Mouse (Mus musculus) hindbrain, postnatal 0 days (tissue): ENCODE measurements around the gene Mrps35. TPM values are rescaled to one million over a fixed set of nuclear protein-coding genes. Genes with fewer than 3 reads are reported as not detected.

Experiments
- ATAC-seq: fragments of 200-750 bp; cut with Nextera tagmentation; 2 replicates; pipeline ENCODE4 v1.8.0; 2017; ENCODE audit warnings: mild to moderate bottlenecking, moderate TSS enrichment, moderate library complexity
- DNase-seq: peaks from one replicate; pipeline ENCODE4 v3.0.0-alpha.2; 2015; ENCODE audit warnings: low spot score
- H3K27ac ChIP-seq: fragments of 300-500 bp; sonication (generic); 2 replicates; pipeline ENCODE4 v1.5.1; 2014; ENCODE audit warnings: mild to moderate bottlenecking
- H3K27me3 ChIP-seq: fragments of 300-500 bp; sonication (generic); 2 replicates; pipeline ENCODE4 v1.6.1; 2014; ENCODE audit warnings: low read length, mixed read lengths; ENCODE audit not compliant: insufficient read depth
- H3K36me3 ChIP-seq: fragments of 300-500 bp; sonication (generic); 2 replicates; pipeline ENCODE4 v1.6.1; 2014; ENCODE audit warnings: low read length, mixed read lengths; ENCODE audit not compliant: insufficient read depth
- H3K4me1 ChIP-seq: fragments of 300-500 bp; sonication (generic); 2 replicates; pipeline ENCODE4 v1.6.1; 2014; ENCODE audit warnings: antibody characterized with exemption, low read length, mixed read lengths; ENCODE audit not compliant: insufficient read depth
- H3K4me2 ChIP-seq: fragments of 300-500 bp; sonication (generic); 2 replicates; pipeline ENCODE4 v1.6.1; 2014; ENCODE audit warnings: low read depth, mild to moderate bottlenecking, low read length, moderate library complexity, mixed read lengths
- H3K4me3 ChIP-seq: fragments of 300-500 bp; sonication (generic); 2 replicates; pipeline ENCODE4 v1.5.1; 2014; ENCODE audit warnings: low read length
- H3K9ac ChIP-seq: fragments of 300-500 bp; sonication (generic); replicated peaks from 2 replicates; pipeline ENCODE4 v1.6.1; 2014; ENCODE audit warnings: mild to moderate bottlenecking, low read length, moderate library complexity, mixed read lengths
- H3K9me3 ChIP-seq: fragments of 300-500 bp; sonication (generic); 2 replicates; pipeline ENCODE4 v1.6.1; 2016; ENCODE audit warnings: low read length, mixed read lengths
- CTCF ChIP-seq: IDR thresholded peaks from 2 replicates; pipeline ENCODE4 v1.5.1; 2016; ENCODE audit warnings: antibody characterized with exemption, control low read depth, low read depth
- WGBS: fragments of 180-500 bp; shearing (Covaris S2); extraction: QIAGEN DNeasy Blood & Tissue Kit; methylation state at CpG from one replicate; pipeline ENCODE4 v1.1.7; 2014; 5-methylcytosine and 5-hydroxymethylcytosine counted together
- polyA plus RNA-seq: library from polyadenylated mRNA; unstranded; fragments of >200 nt; fragmentation: Nextera tagmentation; extraction: Ambion mirVana; gene quantifications from 2 replicates; pipeline ENCODE4 v1.2.1, GENCODE M21; 2015
- total RNA-seq: library from RNA; depleted of rRNA; stranded (reverse); fragments of >200 nt; gene quantifications from 2 replicates; pipeline ENCODE4 v1.2.3, GENCODE M21; 2014

Mrps35 gene
- total and polyA plus RNA-seq, 2 experiments from 2014 or later, result 8.3 to 78.5 TPM

DNA sequence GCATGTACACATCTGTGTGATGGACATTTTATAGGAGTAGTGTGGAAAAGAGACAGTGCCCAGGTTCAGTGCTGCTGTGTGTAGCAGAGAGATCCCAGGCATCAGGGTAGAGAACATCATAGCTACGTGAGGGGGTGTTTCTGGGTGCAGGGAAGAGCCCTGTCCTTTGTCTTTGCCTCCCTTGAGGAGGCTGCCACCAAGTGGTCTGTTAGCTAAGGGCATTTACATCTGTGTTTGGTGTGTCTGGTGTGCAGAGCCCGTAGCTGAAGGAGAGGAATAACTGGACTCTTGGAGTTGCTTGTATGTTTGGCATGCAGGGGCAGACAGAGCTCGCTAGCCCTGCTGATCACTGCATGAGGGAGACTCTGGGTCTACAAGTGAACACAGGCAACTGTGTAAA lies 59.7 kb downstream of the Mrps35 start:
- Histone ChIP-seq H3K4me3 (no peak overlapping the region), H3K9ac (no peak overlapping the region), H3K4me1 (no peaks in the 10 kb centered on the region), H3K9me3 (no peaks in the 10 kb centered on the region), H3K4me2 (no peak overlapping the region), H3K27ac (no peak overlapping the region), H3K36me3 (peaks cover 3% of the 10 kb centered on the region; the same call in 1 of the 2 replicates), H3K27me3 (no peaks in the 10 kb centered on the region)
- DNase-seq, result no peak
- TF ChIP-seq CTCF, result peak; percentile 25; the same call in 1 of the 2 replicates
- 90% methylated on average over 3 of the region's 3 CpGs for WGBS
- no peak for ATAC-seq

DNA sequence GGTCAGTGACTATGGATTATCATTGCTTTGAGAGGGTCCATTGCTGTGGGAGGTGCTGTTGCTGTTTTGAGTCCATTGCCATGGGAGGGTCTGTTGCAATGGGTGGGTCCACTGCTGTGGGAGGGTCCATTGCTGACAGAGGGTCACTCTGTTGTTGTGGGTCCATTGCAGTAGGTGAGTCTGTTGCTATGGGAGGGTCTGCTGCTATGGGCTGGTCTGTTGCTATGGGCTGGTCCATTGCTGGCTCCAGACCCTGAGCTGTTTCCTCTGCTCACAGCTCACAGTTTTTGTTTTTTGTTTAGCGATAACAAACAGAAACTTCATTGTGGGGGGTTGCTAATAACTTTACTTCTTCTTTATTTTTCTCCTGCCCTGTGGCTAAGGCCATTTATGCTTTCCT lies 63.0 kb downstream of the Mrps35 start:
- no peak overlapping the region for H3K27ac ChIP-seq
- no peaks in the 10 kb centered on the region for H3K9me3 ChIP-seq
- ATAC-seq (no peak), DNase-seq (no peak)
- WGBS, result 79% methylated on average over 1 of the region's 1 CpGs
- H3K36me3 ChIP-seq, result peaks cover 23% of the 10 kb centered on the region; the same call in 1 of the 2 replicates
- no peak overlapping the region for H3K4me2 ChIP-seq
- H3K27me3 ChIP-seq, result no peaks in the 10 kb centered on the region
- no peak overlapping the region for H3K9ac ChIP-seq
- no peak for TF ChIP-seq CTCF
- no peak overlapping the region for H3K4me3 ChIP-seq
- H3K4me1 ChIP-seq, result no peaks in the 10 kb centered on the region

DNA sequence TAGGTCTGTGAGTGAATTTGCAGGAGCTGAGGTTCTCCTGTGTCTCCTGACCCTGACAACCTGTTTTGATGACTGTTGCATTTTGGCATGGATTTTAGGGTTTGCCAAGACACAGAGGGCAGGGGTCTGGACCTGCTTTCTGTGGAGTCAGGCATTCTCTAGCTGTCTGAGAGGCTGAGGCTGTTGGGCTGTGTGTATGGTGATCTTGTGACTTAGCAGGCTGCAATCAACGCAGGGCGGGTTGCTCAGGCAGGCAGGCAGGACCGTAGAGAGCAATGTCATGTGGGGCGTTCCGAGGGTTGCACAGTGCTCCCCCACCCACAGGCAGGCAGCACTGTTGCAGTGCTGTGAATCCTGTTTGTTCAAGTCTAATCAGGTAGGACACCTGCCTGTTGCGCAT lies 64.2 kb downstream of the Mrps35 start:
- ATAC-seq (no peak), DNase-seq (no peak)
- WGBS, result 98% methylated on average over 6 of the region's 6 CpGs
- no peak for TF ChIP-seq CTCF
- Histone ChIP-seq H3K4me3 (no peak overlapping the region), H3K4me1 (no peaks in the 10 kb centered on the region), H3K4me2 (no peak overlapping the region), H3K9me3 (no peaks in the 10 kb centered on the region), H3K36me3 (peaks cover 27% of the 10 kb centered on the region; the same call in 1 of the 2 replicates), H3K9ac (no peak overlapping the region), H3K27ac (no peak overlapping the region), H3K27me3 (no peaks in the 10 kb centered on the region)

DNA sequence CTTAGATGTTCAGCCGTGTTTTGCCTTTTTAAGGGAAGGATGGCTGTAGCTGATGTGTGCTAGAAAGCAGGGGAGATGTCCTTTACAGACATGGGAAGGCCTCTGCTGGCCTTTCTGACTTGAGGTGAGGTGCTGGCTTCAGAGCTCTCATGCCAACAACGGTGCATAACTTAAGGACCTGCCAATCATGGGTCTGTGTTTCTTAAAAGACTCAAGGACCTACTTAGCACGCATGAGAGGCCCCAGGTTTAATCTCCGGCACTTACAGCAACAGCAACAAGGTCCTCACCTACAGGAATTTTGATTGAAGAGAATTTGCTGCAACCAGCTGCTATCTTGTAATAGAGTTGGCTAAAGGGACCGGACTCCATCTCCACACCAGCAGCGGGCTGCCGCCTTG lies 66.7 kb downstream of the Mrps35 start:
- no peak overlapping the region for H3K27ac ChIP-seq
- peaks cover 27% of the 10 kb centered on the region; the same call in 1 of the 2 replicates for H3K36me3 ChIP-seq
- WGBS, result 86% methylated on average over 7 of the region's 7 CpGs
- ATAC-seq (no peak), DNase-seq (no peak)
- no peak for TF ChIP-seq CTCF
- no peak overlapping the region for H3K4me3 ChIP-seq
- H3K9ac ChIP-seq, result no peak overlapping the region
- H3K27me3 ChIP-seq, result no peaks in the 10 kb centered on the region
- H3K9me3 ChIP-seq, result no peaks in the 10 kb centered on the region
- H3K4me1 ChIP-seq, result no peaks in the 10 kb centered on the region
- no peak overlapping the region for H3K4me2 ChIP-seq

DNA sequence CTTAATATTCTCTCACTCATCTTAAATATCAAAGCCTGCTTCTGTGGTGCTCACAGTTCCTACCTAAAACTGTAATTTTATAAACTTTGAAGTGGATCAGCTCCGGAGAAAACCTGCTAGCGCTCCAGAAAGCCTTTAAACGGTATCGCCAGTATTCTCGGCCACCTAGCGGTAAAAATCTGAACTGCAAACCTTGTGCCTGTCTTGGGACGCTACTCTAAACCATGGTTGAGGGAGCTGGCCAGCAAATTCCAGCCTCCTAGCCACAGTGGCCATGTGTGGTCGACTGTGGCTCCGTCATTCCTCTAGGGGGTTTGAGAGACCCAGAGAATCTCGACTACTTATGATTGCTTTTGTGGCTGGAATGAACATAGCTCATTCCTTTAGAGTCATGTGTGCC lies 74.0 kb downstream of the Mrps35 start:
- Histone ChIP-seq H3K4me2 (no peak overlapping the region), H3K9me3 (no peaks in the 10 kb centered on the region), H3K27ac (no peak overlapping the region), H3K36me3 (no peaks in the 10 kb centered on the region), H3K27me3 (no peaks in the 10 kb centered on the region), H3K9ac (no peak overlapping the region), H3K4me3 (no peak overlapping the region), H3K4me1 (no peaks in the 10 kb centered on the region)
- peak; percentile 88 for TF ChIP-seq CTCF
- DNase-seq (peak; percentile 90), ATAC-seq (peak; percentile 76)
- WGBS, result 8% methylated on average over 10 of the region's 10 CpGs

DNA sequence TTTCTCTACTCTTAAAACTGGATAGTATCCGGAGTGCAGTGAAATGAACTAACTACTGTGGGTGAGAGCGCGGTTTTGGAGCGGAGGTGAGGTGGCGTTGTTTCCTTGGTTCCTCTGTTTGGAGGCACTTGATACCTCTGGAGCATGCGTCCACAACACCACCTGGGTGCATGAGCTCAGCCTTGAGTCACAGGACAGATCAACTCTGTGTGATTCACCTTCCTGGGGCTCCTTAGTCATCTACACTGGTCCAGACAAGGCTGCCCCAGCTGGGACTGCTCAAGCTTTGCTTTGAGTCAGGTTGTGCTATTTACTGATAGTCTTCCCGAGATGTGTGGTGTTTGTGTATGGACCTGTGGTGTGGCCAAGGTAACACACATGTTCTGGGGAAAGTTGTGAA lies 75.2 kb downstream of the Mrps35 start:
- H3K4me1 ChIP-seq, result no peaks in the 10 kb centered on the region
- H3K9me3 ChIP-seq, result no peaks in the 10 kb centered on the region
- no peak overlapping the region for H3K9ac ChIP-seq
- TF ChIP-seq CTCF, result no peak
- H3K36me3 ChIP-seq, result no peaks in the 10 kb centered on the region
- DNase-seq, result no peak
- 94% methylated on average over 7 of the region's 7 CpGs for whole genome bisulfite sequencing
- no peak for ATAC-seq
- no peak overlapping the region for H3K27ac ChIP-seq
- H3K4me3 ChIP-seq, result no peak overlapping the region
- H3K27me3 ChIP-seq, result no peaks in the 10 kb centered on the region
- H3K4me2 ChIP-seq, result no peak overlapping the region

DNA sequence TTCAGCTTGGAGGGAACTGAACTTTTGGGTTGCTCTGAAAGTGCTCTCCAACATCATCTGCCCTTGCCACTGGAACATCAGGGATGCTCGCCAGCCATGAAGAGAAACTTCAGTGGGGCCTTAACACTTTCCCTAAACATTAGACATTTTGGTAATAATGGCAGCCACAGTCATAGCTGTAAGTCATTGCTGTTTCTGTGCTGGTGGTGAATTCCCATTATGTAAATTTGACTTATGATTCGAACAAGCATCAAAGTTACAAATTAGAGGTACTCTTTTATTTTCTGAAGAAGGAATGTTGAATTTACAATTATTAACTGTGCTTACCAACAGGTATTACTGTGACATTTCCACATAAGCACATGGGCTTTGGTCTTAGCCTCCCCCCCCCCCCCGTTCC lies 75.6 kb downstream of the Mrps35 start:
- no peak overlapping the region for H3K27ac ChIP-seq
- ATAC-seq (no peak), DNase-seq (no peak)
- WGBS, result 88% methylated on average over 3 of the region's 3 CpGs
- no peak overlapping the region for H3K4me2 ChIP-seq
- H3K36me3 ChIP-seq, result no peaks in the 10 kb centered on the region
- H3K4me1 ChIP-seq, result no peaks in the 10 kb centered on the region
- no peak overlapping the region for H3K9ac ChIP-seq
- no peaks in the 10 kb centered on the region for H3K27me3 ChIP-seq
- H3K4me3 ChIP-seq, result no peak overlapping the region
- no peaks in the 10 kb centered on the region for H3K9me3 ChIP-seq
- no peak for TF ChIP-seq CTCF
